Mouse (Mus musculus): ENCODE results near the gene Pate2. TPM values are rescaled to one million over a fixed set of nuclear protein-coding genes. Genes with fewer than 3 reads are reported as not detected.

Pate2 gene
- 1.2 and 1.6 TPM in 2 replicates for total RNA-seq (2012; rRNA removed)

GRCm38 (mm10) chr9:35569571-35570534 lies at the start of gene Pate2, which contains the start of gene Hyls1:
Gene Pate2, plus strand, starts transcription at chr9:35570284.
Gene Hyls1, minus strand, starts transcription at chr9:35570398.
- peak within 1 kb of the TSS; percentile 93 to 98 for H3K4me3 ChIP-seq (ENCODE audit: insufficient read depth in 1 of 2, low read depth in 1 of 2, low read length in 2 of 2, poor library complexity in 1 of 2, severe bottlenecking in 1 of 2)
- peak; percentile 98 for DNase-seq (ENCODE audit: low read depth, low spot score)
- H3K9me3 ChIP-seq (ENCODE audit: control insufficient read depth, insufficient read depth, low read depth, low read length), result no peaks in the 10 kb centered on the region
- H3K9ac ChIP-seq (ENCODE audit: insufficient read depth, low read depth, low read length, poor library complexity, severe bottlenecking), result peak within 1 kb of the TSS; percentile 97
- in situ Hi-C loops (cut with MboI; ENCODE audit: low sequenced_read_pairs in 2 of 2, unreplicated experiment in 2 of 2), result no loop called here
- H3K27ac ChIP-seq (ENCODE audit: insufficient read depth, low read depth, low read length, poor library complexity, severe bottlenecking), result peak within 1 kb of the TSS; percentile 77
- H3K4me1 ChIP-seq (ENCODE audit: control insufficient read depth in 2 of 2, insufficient read depth in 2 of 2, low read length in 2 of 2, poor library complexity in 1 of 2), result peaks cover 0 to 3% of the 10 kb centered on the region in 2 experiments; a peak in 1 of 4 replicates
- peaks cover 8% of the 10 kb centered on the region for H3K36me3 ChIP-seq (ENCODE audit: control insufficient read depth, insufficient read depth, low read length, poor library complexity, severe bottlenecking)
- TF ChIP-seq MAFK (IDR thresholded peaks at IDR 0.05; ENCODE audit: insufficient read depth, low read depth, low read length) (no peak), ZNF384 (IDR thresholded peaks at IDR 0.05; ENCODE audit: low read depth, low read length) (no peak), ZC3H11A (IDR thresholded peaks at IDR 0.05; ENCODE audit: borderline replicate concordance, low read depth, low read length) (no peak), HCFC1 (IDR thresholded peaks at IDR 0.05; ENCODE audit: borderline replicate concordance, insufficient read depth, low read length) (peak; percentile 59; the same call in 1 of the 2 replicates), CHD2 (IDR thresholded peaks at IDR 0.05; ENCODE audit: low read depth, low read length) (peak; percentile 68; the same call in 1 of the 2 replicates)

DNA sequence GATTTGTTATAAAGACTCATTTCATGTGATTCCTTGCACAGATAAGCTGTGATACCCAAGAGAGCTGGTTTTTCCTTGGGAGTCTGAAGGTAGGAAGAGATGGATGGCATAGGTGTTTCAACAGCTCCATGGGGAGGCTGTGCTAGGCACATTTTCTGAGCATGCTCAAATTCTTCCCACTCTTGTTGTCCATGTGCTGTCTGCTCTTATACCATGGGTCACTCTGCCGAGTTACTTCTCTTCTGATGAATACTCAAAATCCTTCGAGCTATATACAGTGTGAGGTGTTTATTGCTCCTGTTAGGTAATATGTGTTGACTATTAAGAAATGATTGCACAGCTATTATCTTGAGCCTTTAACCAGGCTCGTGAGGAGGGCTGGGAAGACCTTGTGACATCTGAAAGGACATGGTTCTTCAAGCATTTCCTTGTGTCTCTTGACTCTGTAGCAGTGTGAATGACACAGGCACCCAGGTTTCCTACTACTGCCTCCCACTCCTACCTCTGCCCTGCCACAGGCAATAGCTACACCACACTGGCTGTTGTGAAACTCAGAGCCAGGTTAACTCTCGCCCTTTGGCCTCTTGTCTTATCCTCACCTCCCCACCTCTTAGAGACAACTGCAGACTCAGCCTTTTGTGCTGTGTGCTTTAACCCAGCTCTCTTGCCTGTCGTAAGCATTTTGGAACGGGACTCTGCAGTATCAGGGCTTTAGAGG lies 49.3 kb upstream of the Pate2 start:
- Histone ChIP-seq H3K27ac (ENCODE audit: insufficient read depth, low read depth, low read length, poor library complexity, severe bottlenecking) (no peak overlapping the region), H3K9me3 (ENCODE audit: control insufficient read depth, insufficient read depth, low read depth, low read length) (no peaks in the 10 kb centered on the region), H3K36me3 (ENCODE audit: control insufficient read depth, insufficient read depth, low read length, poor library complexity, severe bottlenecking) (no peaks in the 10 kb centered on the region), H3K4me1 (ENCODE audit: control insufficient read depth in 2 of 2, insufficient read depth in 2 of 2, low read length in 2 of 2, poor library complexity in 1 of 2) (no peaks in the 10 kb centered on the region), H3K4me3 (ENCODE audit: insufficient read depth in 1 of 2, low read depth in 1 of 2, low read length in 2 of 2, poor library complexity in 1 of 2, severe bottlenecking in 1 of 2) (no peak overlapping the region), H3K9ac (ENCODE audit: insufficient read depth, low read depth, low read length, poor library complexity, severe bottlenecking) (no peak overlapping the region)
- no peak for DNase-seq (ENCODE audit: low read depth, low spot score)
- TF ChIP-seq HCFC1 (IDR thresholded peaks at IDR 0.05; ENCODE audit: borderline replicate concordance, insufficient read depth, low read length) (no peak), CHD2 (IDR thresholded peaks at IDR 0.05; ENCODE audit: low read depth, low read length) (no peak), ZC3H11A (IDR thresholded peaks at IDR 0.05; ENCODE audit: borderline replicate concordance, low read depth, low read length) (no peak), ZNF384 (IDR thresholded peaks at IDR 0.05; ENCODE audit: low read depth, low read length) (no peak), MAFK (IDR thresholded peaks at IDR 0.05; ENCODE audit: insufficient read depth, low read depth, low read length) (no peak)
- in situ Hi-C loops (cut with MboI; ENCODE audit: low sequenced_read_pairs in 2 of 2, unreplicated experiment in 2 of 2), result no loop called here

- no peak overlapping the region for H3K9ac ChIP-seq (ENCODE audit: insufficient read depth, low read depth, low read length, poor library complexity, severe bottlenecking)
- in situ Hi-C loops (cut with MboI; ENCODE audit: low sequenced_read_pairs in 2 of 2, unreplicated experiment in 2 of 2), result no loop called here
- H3K4me3 ChIP-seq (ENCODE audit: insufficient read depth in 1 of 2, low read depth in 1 of 2, low read length in 2 of 2, poor library complexity in 1 of 2, severe bottlenecking in 1 of 2), result no peak overlapping the region
- no peaks in the 10 kb centered on the region for H3K9me3 ChIP-seq (ENCODE audit: control insufficient read depth, insufficient read depth, low read depth, low read length)
- no peaks in the 10 kb centered on the region for H3K36me3 ChIP-seq (ENCODE audit: control insufficient read depth, insufficient read depth, low read length, poor library complexity, severe bottlenecking)
- no peaks in the 10 kb centered on the region for H3K4me1 ChIP-seq (ENCODE audit: control insufficient read depth in 2 of 2, insufficient read depth in 2 of 2, low read length in 2 of 2, poor library complexity in 1 of 2)
- H3K27ac ChIP-seq (ENCODE audit: insufficient read depth, low read depth, low read length, poor library complexity, severe bottlenecking), result no peak overlapping the region
- TF ChIP-seq ZC3H11A (IDR thresholded peaks at IDR 0.05; ENCODE audit: borderline replicate concordance, low read depth, low read length), result no peak
- TF ChIP-seq MAFK (IDR thresholded peaks at IDR 0.05; ENCODE audit: insufficient read depth, low read depth, low read length), result no peak
- no peak for DNase-seq (ENCODE audit: low read depth, low spot score)
These were observed 47.8 kb upstream of the Pate2 start for GRCm38 (mm10) chr9:35522241-35522640.

DNA sequence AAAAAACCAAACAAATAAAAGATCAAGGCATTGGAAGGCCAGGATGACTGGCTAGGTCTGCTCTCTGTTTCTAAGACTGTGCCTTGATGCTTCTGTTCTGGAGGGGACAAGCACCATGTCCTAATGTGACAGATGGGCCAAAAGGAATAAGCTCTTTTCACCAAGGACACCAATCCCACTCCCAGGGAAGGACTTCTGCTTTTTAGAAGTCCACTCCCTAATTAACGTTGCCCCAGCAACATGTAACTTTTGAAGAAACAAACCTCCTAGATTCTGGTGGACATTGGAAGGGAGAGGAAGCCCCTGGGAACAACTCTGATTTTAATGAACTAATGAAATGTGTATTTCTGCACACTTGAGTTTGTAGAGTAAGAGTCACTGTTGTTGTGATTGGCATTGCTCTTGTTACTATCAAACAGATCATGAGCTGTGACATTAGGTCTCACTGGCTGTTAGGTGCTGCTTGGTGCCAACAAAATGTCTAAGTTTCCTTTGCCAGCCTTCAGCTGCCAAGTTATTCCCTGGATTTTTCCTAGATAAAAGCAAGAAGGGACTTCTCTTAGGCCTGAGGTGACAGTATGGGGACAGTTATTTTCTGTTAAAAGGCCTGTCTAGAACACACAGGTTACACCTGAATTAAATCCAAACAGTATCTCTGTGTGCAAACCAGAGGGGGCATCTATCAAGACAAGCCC lies 47.1 kb upstream of the Pate2 start:
- H3K4me3 ChIP-seq (ENCODE audit: insufficient read depth in 1 of 2, low read depth in 1 of 2, low read length in 2 of 2, poor library complexity in 1 of 2, severe bottlenecking in 1 of 2), result no peak overlapping the region
- TF ChIP-seq CHD2 (IDR thresholded peaks at IDR 0.05; ENCODE audit: low read depth, low read length), result no peak
- TF ChIP-seq HCFC1 (IDR thresholded peaks at IDR 0.05; ENCODE audit: borderline replicate concordance, insufficient read depth, low read length), result no peak
- TF ChIP-seq ZC3H11A (IDR thresholded peaks at IDR 0.05; ENCODE audit: borderline replicate concordance, low read depth, low read length), result no peak
- no peaks in the 10 kb centered on the region for H3K36me3 ChIP-seq (ENCODE audit: control insufficient read depth, insufficient read depth, low read length, poor library complexity, severe bottlenecking)
- DNase-seq (ENCODE audit: low read depth, low spot score), result no peak
- no peak overlapping the region for H3K9ac ChIP-seq (ENCODE audit: insufficient read depth, low read depth, low read length, poor library complexity, severe bottlenecking)
- in situ Hi-C loops (cut with MboI; ENCODE audit: low sequenced_read_pairs in 2 of 2, unreplicated experiment in 2 of 2), result no loop called here
- H3K27ac ChIP-seq (ENCODE audit: insufficient read depth, low read depth, low read length, poor library complexity, severe bottlenecking), result no peak overlapping the region
- H3K4me1 ChIP-seq (ENCODE audit: control insufficient read depth in 2 of 2, insufficient read depth in 2 of 2, low read length in 2 of 2, poor library complexity in 1 of 2), result no peaks in the 10 kb centered on the region
- no peaks in the 10 kb centered on the region for H3K9me3 ChIP-seq (ENCODE audit: control insufficient read depth, insufficient read depth, low read depth, low read length)

Data from ES-E14 (cell line).